ENCODE assay signal across 12 mouse cellular contexts in genomic region chr11:86571871-86572270, GRCm38 (mm10). TPM values are rescaled to one million over a fixed set of nuclear protein-coding genes. Genes with fewer than 3 reads are reported as not detected.
DNase-seq lines count a peak whose midpoint lies in the region; ATAC-seq and TF ChIP-seq lines count a peak whose summit lies in the region.
"Had no signal": no experiment of that assay in that cellular context is flagged by ENCODE, and none has a peak within 500 bp of the region (broad histone marks: within the 10 kb centered on the region; RNA-seq: fewer than 3 reads in every experiment).

No protein-coding gene starts in this region.

- H3K9ac ChIP-seq in heart, embryonic 13.5 days: no peak overlapping the region
- no peak overlapping the region for H3K9ac ChIP-seq in lung, embryonic 14.5 days
- H3K9ac ChIP-seq in intestine, embryonic 14.5 days (ENCODE audit: low read length): no peak overlapping the region
- no peak overlapping the region for H3K9ac ChIP-seq in stomach, embryonic 15.5 days
- H3K9ac ChIP-seq: liver, embryonic 15.5 days; midbrain, embryonic 12.5 days had no signal

- H3K27ac ChIP-seq in heart, embryonic 13.5 days (replicated peaks): peak overlapping the region; percentile 65
- H3K27ac ChIP-seq in lung, embryonic 14.5 days (ENCODE audit: low read depth): peak overlapping the region; percentile 86
- peak overlapping the region; percentile 43 for H3K27ac ChIP-seq in intestine, embryonic 14.5 days (ENCODE audit: low read depth)
- H3K27ac ChIP-seq in stomach, embryonic 15.5 days: peak overlapping the region; percentile 75
- H3K27ac ChIP-seq: midbrain, embryonic 12.5 days had no signal

- no peak for DNase-seq in heart, postnatal 14 days
- peak; percentile 60 for DNase-seq in lung, embryonic 14.5 days
- no peak for DNase-seq in lung, postnatal 10 days
- no peak for DNase-seq in intestine, embryonic 14.5 days (ENCODE audit: low spot score)
- no peak for DNase-seq in left cerebral cortex, adult 8-10 months (ENCODE audit: low spot score in 2 of 2)
- no peak for DNase-seq in urinary bladder, postnatal 25 days (ENCODE audit: low spot score)
- DNase-seq: kidney, postnatal 25 days; thymus, adult 18-20 months had no signal

- peaks cover 47% of the 10 kb centered on the region for H3K4me1 ChIP-seq in heart, embryonic 13.5 days
- H3K4me1 ChIP-seq in lung, embryonic 14.5 days (ENCODE audit: insufficient read depth): peaks cover 16% of the 10 kb centered on the region
- H3K4me1 ChIP-seq in intestine, embryonic 14.5 days (replicated peaks; ENCODE audit: control insufficient read depth, insufficient read depth, low read length): peaks cover 22% of the 10 kb centered on the region
- H3K4me1 ChIP-seq in stomach, embryonic 15.5 days: peaks cover 14% of the 10 kb centered on the region
- H3K4me1 ChIP-seq: midbrain, embryonic 12.5 days had no signal

- no peak for TF ChIP-seq CTCF in lung, embryonic 14.5 days (IDR thresholded peaks at IDR 0.05; ENCODE audit: low read depth)

- intact Hi-C loops in heart, postnatal 14 days (cut with DNase I): no loop called here

- peak overlapping the region; percentile 28; the same call in 1 of the 2 replicates for H3K4me2 ChIP-seq in heart, embryonic 13.5 days
- H3K4me2 ChIP-seq in lung, embryonic 14.5 days: peak overlapping the region; percentile 40
- no peak overlapping the region for H3K4me2 ChIP-seq in intestine, embryonic 14.5 days (ENCODE audit: low read length)
- 0 out of 2 replicates have a peak overlapping the region, but pooled peaks have one; percentile 16 for H3K4me2 ChIP-seq in stomach, embryonic 15.5 days
- H3K4me2 ChIP-seq: liver, embryonic 15.5 days; midbrain, embryonic 12.5 days had no signal

- ATAC-seq in heart, embryonic 13.5 days (ENCODE audit: extremely low read depth, insufficient number of reproducible peaks, low FRiP score, low TSS enrichment): no peak
- ATAC-seq in lung, embryonic 14.5 days (ENCODE audit: insufficient read depth): peak; percentile 39; the same call in 1 of the 2 replicates
- ATAC-seq in intestine, embryonic 14.5 days (replicated peaks; ENCODE audit: low FRiP score, low TSS enrichment, low read depth): no peak
- ATAC-seq in stomach, embryonic 15.5 days (ENCODE audit: insufficient read depth, low FRiP score, low read depth): no peak

- no peak overlapping the region for H3K4me3 ChIP-seq in heart, embryonic 13.5 days
- no peak overlapping the region for H3K4me3 ChIP-seq in lung, embryonic 14.5 days (ENCODE audit: low read depth, low read length)
- no peak overlapping the region for H3K4me3 ChIP-seq in intestine, embryonic 14.5 days (ENCODE audit: low read depth, low read length)
- H3K4me3 ChIP-seq in stomach, embryonic 15.5 days (replicated peaks): no peak overlapping the region
- H3K4me3 ChIP-seq: liver, embryonic 15.5 days; midbrain, embryonic 12.5 days had no signal

- H3K27me3 ChIP-seq in heart, embryonic 13.5 days (replicated peaks): no peaks in the 10 kb centered on the region
- H3K27me3 ChIP-seq in lung, embryonic 14.5 days (ENCODE audit: insufficient read depth, low read length): no peaks in the 10 kb centered on the region
- no peaks in the 10 kb centered on the region for H3K27me3 ChIP-seq in intestine, embryonic 14.5 days (replicated peaks; ENCODE audit: control insufficient read depth, insufficient read depth, low read length)
- H3K27me3 ChIP-seq in stomach, embryonic 15.5 days (replicated peaks): no peaks in the 10 kb centered on the region
- H3K27me3 ChIP-seq: liver, embryonic 15.5 days; midbrain, embryonic 12.5 days had no signal

- H3K9me3 ChIP-seq in heart, embryonic 13.5 days: no peaks in the 10 kb centered on the region
- no peaks in the 10 kb centered on the region for H3K9me3 ChIP-seq in lung, embryonic 14.5 days (ENCODE audit: low read depth, low read length)
- H3K9me3 ChIP-seq in intestine, embryonic 14.5 days (ENCODE audit: control insufficient read depth, low read length): no peaks in the 10 kb centered on the region
- H3K9me3 ChIP-seq in stomach, embryonic 15.5 days: no peaks in the 10 kb centered on the region
- H3K9me3 ChIP-seq: liver, embryonic 15.5 days; midbrain, embryonic 12.5 days had no signal

- H3K36me3 ChIP-seq in heart, embryonic 13.5 days: peaks cover 7% of the 10 kb centered on the region; the same call in 1 of the 2 replicates
- H3K36me3 ChIP-seq in lung, embryonic 14.5 days (ENCODE audit: insufficient read depth): no peaks in the 10 kb centered on the region; the same call in 1 of the 2 replicates
- H3K36me3 ChIP-seq in intestine, embryonic 14.5 days (ENCODE audit: control insufficient read depth, insufficient read depth, low read length): no peaks in the 10 kb centered on the region
- H3K36me3 ChIP-seq in stomach, embryonic 15.5 days: no peaks in the 10 kb centered on the region
- H3K36me3 ChIP-seq: midbrain, embryonic 12.5 days had no signal

- 70% methylated on average over 4 of the region's 4 CpGs for WGBS in heart, embryonic 13.5 days
- 37% methylated on average over 4 of the region's 4 CpGs for WGBS in lung, embryonic 14.5 days
- WGBS in intestine, embryonic 14.5 days: 55% methylated on average over 4 of the region's 4 CpGs
- 65% methylated on average over 4 of the region's 4 CpGs for WGBS in stomach, embryonic 15.5 days

RNA-seq across cellular contexts. Expression of gene Tubd1, which starts 27.1 kb away (rescaled TPM):
- polyA plus RNA-seq in heart, embryonic 13.5 days (2015; fragmentation: Nextera tagmentation; extraction: Ambion mirVana): 11.5 and 11.9 TPM in 2 replicates
- 1 to 10 TPM; 5.9 to 7.1 TPM for total RNA-seq in heart, postnatal 14 days (2021)
- polyA plus RNA-seq in lung, embryonic 14.5 days (2014; fragmentation: Nextera tagmentation; extraction: Ambion mirVana): 14.2 and 14.7 TPM in 2 replicates
- 9.9 and 10.6 TPM in 2 replicates for polyA plus RNA-seq in intestine, embryonic 14.5 days (2014; fragmentation: Nextera tagmentation; extraction: Ambion mirVana)
- polyA plus RNA-seq in stomach, embryonic 15.5 days (2015; fragmentation: Nextera tagmentation; extraction: Ambion mirVana): 11.9 and 12.9 TPM in 2 replicates
- total RNA-seq in left cerebral cortex, adult 8-10 months (2022): 1 to 10 TPM; 3.8 to 4.8 (median 3.9) TPM

RNA-seq across cellular contexts. Expression of gene Rps6kb1, which starts 27.3 kb away (rescaled TPM):
- 39.6 and 41.2 TPM in 2 replicates for polyA plus RNA-seq in heart, embryonic 13.5 days (2015; fragmentation: Nextera tagmentation; extraction: Ambion mirVana)
- 10 to 100 TPM; 22.5 to 24.4 TPM for total RNA-seq in heart, postnatal 14 days (2021)
- polyA plus RNA-seq in lung, embryonic 14.5 days (2014; fragmentation: Nextera tagmentation; extraction: Ambion mirVana): 58.8 and 66.5 TPM in 2 replicates
- polyA plus RNA-seq in intestine, embryonic 14.5 days (2014; fragmentation: Nextera tagmentation; extraction: Ambion mirVana): 50.7 and 58.0 TPM in 2 replicates
- 53.7 and 62.2 TPM in 2 replicates for polyA plus RNA-seq in stomach, embryonic 15.5 days (2015; fragmentation: Nextera tagmentation; extraction: Ambion mirVana)
- total RNA-seq in left cerebral cortex, adult 8-10 months (2022): 10 to 100 TPM; 39.0 to 44.0 (median 39.5) TPM
